Mouse (Mus musculus) neural tube, embryonic 13.5 days (tissue): Measurements from ENCODE around the gene Entpd6. TPM values are rescaled to one million over a fixed set of nuclear protein-coding genes. Genes with fewer than 3 reads are reported as not detected.

ENCODE experiments used
- polyA plus RNA-seq: library from polyadenylated mRNA; unstranded; fragments of >200 nt; fragmentation: Nextera tagmentation; extraction: Ambion mirVana; gene quantifications from 2 replicates; pipeline ENCODE4 v1.2.1, GENCODE M21; 2015

Gene Entpd6
- polyA plus RNA-seq, 1 experiment from 2014 or later = 47.0 TPM

Other genes with a start within 250 kb of the Entpd6 start
- gene Cst7, start 178.6 kb upstream of the Entpd6 start, polyA plus RNA-seq = 0.53 TPM in 1 of 2 replicates, not detected in the other
- gene Apmap, start 140.5 kb upstream of the Entpd6 start, polyA plus RNA-seq = 44.5 and 46.2 TPM in 2 replicates
- gene Acss1, start 80.5 kb upstream of the Entpd6 start, polyA plus RNA-seq = 17.7 and 18.4 TPM in 2 replicates
- 0.13 and 0.15 TPM in 2 replicates for gene Vsx1, start 59.7 kb upstream of the Entpd6 start, polyA plus RNA-seq
- 101 TPM in 2 replicates for gene Pygb, start 37.7 kb downstream of the Entpd6 start, polyA plus RNA-seq
- 108 and 109 TPM in 2 replicates for gene Abhd12, start 155.7 kb downstream of the Entpd6 start, polyA plus RNA-seq
- gene Gins1, start 156.4 kb downstream of the Entpd6 start, polyA plus RNA-seq = 18.5 and 21.4 TPM in 2 replicates